Mouse (Mus musculus) kidney, embryonic 15.5 days (tissue): ENCODE results near the gene Prpf8. TPM values are rescaled to one million over a fixed set of nuclear protein-coding genes. Genes with fewer than 3 reads are reported as not detected.

Experiments used
- ATAC-seq: fragments of 200-750 bp; cut with Nextera tagmentation; replicated peaks from 2 replicates; pipeline ENCODE4 v1.8.0; 2017; ENCODE audit warnings: moderate TSS enrichment; ENCODE audit not compliant: low FRiP score
- H3K27ac ChIP-seq: fragments of 300-500 bp; sonication (generic); 2 replicates; pipeline ENCODE4 v1.5.1; 2015; ENCODE audit warnings: mild to moderate bottlenecking, inconsistent platforms
- H3K27me3 ChIP-seq: fragments of 300-500 bp; sonication (generic); 2 replicates; pipeline ENCODE4 v1.6.1; 2015; ENCODE audit warnings: inconsistent platforms
- H3K36me3 ChIP-seq: fragments of 300-500 bp; sonication (generic); 2 replicates; pipeline ENCODE4 v1.6.1; 2015; ENCODE audit warnings: inconsistent platforms
- H3K4me1 ChIP-seq: fragments of 300-500 bp; sonication (generic); 2 replicates; pipeline ENCODE4 v1.6.1; 2015; ENCODE audit warnings: inconsistent platforms
- H3K4me2 ChIP-seq: fragments of 300-500 bp; sonication (generic); 2 replicates; pipeline ENCODE4 v1.6.1; 2015; ENCODE audit warnings: moderate library complexity, mild to moderate bottlenecking, inconsistent platforms
- H3K4me3 ChIP-seq: fragments of 300-500 bp; sonication (generic); replicated peaks from 2 replicates; pipeline ENCODE4 v1.5.1; 2015; ENCODE audit warnings: mild to moderate bottlenecking, inconsistent platforms
- H3K9ac ChIP-seq: fragments of 300-500 bp; sonication (generic); 2 replicates; pipeline ENCODE4 v1.6.1; 2015; ENCODE audit warnings: mild to moderate bottlenecking, inconsistent platforms
- H3K9me3 ChIP-seq: fragments of 300-500 bp; sonication (generic); replicated peaks from 2 replicates; pipeline ENCODE4 v1.6.1; 2016; ENCODE audit warnings: inconsistent platforms
- WGBS: fragments of 180-500 bp; shearing (Covaris S2); methylation state at CpG from one replicate; pipeline ENCODE4 v1.1.7; 2015; ENCODE audit warnings: mixed read lengths; 5-methylcytosine and 5-hydroxymethylcytosine counted together
- polyA plus RNA-seq: library from polyadenylated mRNA; unstranded; fragments of >200 nt; fragmentation: Nextera tagmentation; extraction: Ambion mirVana; gene quantifications from 2 replicates; pipeline ENCODE4 v1.2.1, GENCODE M21; 2015

Gene Prpf8
- polyA plus RNA-seq, 1 experiment from 2014 or later = 61.7 TPM

DNA sequence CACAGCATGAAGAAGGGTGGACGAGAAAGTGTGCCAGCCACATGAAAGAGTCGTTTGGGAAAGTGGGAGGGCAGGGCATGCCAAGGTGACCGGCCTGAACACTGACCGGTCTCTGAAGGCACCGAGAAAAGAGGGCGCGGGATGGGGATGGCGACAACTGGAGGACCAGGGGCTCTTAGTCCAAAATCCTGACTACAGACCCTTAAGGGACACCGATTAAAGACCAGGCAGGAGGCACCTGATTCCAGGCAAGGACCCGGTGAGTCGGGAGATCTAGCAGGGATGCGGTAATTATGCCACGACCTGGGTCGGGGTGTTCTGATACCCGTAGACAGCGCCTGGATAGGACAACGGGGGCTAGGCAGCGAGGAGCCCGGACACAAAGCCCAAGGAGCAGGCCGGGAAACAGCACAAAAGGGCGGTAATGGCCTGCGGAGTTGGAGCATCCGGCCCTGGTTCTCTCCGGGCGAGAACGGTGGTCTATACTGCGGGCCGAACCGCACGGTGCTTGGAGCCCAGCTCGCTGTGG is 44.3 kb downstream of the Prpf8 start:
- ATAC-seq = peak; percentile 9; the same call in 1 of the 2 replicates
- Histone ChIP-seq H3K27me3 (no peaks in the 10 kb centered on the region), H3K4me2 (peak overlapping the region; percentile 98), H3K9me3 (no peaks in the 10 kb centered on the region), H3K4me1 (peaks cover 40% of the 10 kb centered on the region), H3K9ac (peak overlapping the region; percentile 65), H3K4me3 (peak overlapping the region; percentile 72), H3K27ac (peak overlapping the region; percentile 94), H3K36me3 (no peaks in the 10 kb centered on the region)
- under 1% methylated on average over 31 of the region's 31 CpGs for WGBS

DNA sequence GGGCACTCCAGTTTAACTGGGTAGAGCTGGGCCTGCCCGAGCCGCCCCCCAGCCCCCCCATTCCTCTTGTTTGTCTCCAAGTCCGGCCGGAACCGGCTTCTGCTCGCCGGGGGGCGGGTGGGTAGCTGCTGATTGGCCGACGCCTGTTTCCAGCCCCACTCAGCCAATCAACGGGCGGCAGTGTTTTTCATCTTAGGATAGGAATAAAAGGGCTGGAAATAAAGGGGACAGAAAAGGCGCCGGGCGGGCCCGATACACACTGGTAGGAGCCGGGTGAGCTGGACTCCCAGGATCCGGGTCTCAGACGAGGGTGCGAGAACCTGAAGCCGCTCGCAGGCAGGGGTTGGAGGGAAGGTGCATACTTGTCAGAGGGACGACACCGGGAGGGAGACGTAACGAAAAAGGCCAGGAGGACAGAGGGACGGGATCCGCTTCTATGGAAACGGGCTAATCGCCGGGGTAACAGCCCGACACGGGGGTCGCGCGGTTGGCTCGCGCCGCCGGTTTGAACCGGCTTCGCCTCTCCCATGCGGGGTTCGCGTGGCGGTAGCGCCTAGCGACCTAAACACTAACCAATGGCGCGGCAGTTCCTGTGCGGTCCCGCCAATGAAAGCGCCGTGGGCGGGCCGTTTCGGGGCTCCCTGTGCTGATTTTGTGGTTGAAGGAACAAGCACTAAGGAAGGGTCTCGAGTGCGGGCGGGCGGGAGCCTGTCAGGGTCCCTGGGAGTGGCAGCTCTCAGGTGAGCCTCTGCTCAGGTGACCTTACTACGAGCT is 45.0 kb downstream of the Prpf8 start, which contains the start of gene Slc43a2:
Slc43a2 (plus strand) TSS at position 226 of the 774 bp plus-strand sequence.
- H3K27me3 ChIP-seq = no peaks in the 10 kb centered on the region
- WGBS = under 1% methylated on average over 62 of the region's 62 CpGs
- no peaks in the 10 kb centered on the region for H3K9me3 ChIP-seq
- peaks cover 39% of the 10 kb centered on the region for H3K4me1 ChIP-seq
- H3K4me3 ChIP-seq = peak within 1 kb of the TSS; percentile 72
- H3K27ac ChIP-seq = peak within 1 kb of the TSS; percentile 94
- no peaks in the 10 kb centered on the region for H3K36me3 ChIP-seq
- peak; percentile 94 for ATAC-seq
- H3K9ac ChIP-seq = peak within 1 kb of the TSS; percentile 65
- H3K4me2 ChIP-seq = peak within 1 kb of the TSS; percentile 98

DNA sequence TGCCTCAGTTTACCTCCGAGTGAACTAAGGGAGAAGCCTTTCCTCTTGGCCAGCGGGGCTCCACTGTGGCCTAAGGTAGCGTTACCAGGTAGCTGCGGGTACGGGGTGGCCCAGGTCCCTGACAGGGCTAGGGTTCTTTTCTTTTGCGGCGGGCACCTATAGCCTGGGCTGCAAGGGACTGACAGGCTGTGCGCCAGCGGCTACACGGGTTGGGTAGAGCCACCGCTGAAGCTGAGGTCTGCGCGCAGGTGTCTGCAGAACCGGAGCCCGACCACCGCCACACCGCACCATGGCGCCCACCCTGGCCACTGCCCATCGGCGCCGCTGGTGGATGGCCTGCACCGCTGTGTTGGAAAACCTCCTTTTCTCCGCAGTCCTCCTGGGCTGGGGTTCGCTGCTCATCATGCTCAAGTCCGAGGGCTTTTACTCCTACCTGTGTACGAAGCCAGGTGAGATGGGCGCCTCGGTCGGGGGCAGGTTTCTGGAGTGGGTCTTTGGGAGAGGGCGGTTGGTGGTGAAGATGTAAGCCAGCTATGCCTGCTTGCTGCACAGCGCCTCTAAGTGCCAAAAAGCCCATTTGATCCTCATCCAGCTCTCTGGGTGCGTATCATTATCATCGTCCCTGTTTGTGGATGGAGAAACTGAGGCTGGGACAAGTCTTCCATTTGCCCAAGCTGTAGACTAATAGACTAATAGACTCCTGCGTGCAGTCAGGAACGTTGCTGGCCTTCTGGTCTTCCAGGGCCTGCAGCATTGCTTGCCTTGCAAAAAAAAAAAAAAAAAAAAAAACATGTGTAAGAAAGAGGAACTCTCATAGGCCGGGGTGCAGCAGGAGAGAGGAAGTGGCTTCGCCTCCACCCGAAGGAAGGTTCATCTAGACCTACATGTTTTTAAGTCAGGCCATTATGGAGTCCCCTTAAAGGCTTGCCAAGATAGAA is 46.0 kb downstream of the Prpf8 start:
- 13% methylated on average over 38 of the region's 38 CpGs for WGBS
- ATAC-seq = peak; percentile 2; the same call in 1 of the 2 replicates
- H3K9me3 ChIP-seq = no peaks in the 10 kb centered on the region

DNA sequence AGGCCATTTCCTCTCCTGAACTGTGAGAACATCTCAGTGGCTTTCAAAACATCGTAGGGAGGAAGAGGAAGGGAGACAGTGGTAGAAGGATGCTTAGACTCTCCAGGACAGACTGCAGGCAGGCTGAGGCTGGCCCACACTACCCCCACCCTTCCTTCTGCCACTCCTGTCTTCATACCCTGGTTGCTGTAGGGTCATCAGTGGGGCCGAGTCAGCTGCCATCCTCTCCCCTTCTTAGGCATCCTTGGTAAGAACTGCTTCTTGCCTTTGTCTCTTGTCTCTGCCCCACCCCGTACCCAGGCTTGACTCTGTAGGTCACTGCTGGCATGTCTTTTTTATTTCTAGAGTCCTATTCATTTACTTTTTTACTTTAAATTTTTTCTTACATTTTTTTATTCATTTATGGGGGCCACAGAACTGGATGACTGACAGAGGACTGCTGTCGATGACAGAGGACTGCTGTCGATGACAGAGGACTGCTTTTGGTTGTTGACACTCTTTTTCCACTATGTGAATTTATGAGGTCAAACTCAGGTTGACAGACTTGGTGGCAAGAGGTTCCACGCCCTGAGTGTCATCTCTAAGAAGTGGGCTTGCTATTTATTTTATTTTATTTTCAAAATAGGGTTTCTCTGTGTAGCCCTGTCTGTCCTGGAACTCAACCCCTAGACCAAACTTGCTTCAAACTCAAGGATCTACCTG is 46.8 kb downstream of the Prpf8 start:
- H3K4me3 ChIP-seq = peak overlapping the region; percentile 72; the same call in 1 of the 2 replicates
- peak overlapping the region; percentile 98 for H3K4me2 ChIP-seq
- H3K9ac ChIP-seq = no peak overlapping the region
- no peaks in the 10 kb centered on the region for H3K36me3 ChIP-seq
- no peaks in the 10 kb centered on the region for H3K27me3 ChIP-seq
- H3K27ac ChIP-seq = no peak overlapping the region
- no peaks in the 10 kb centered on the region for H3K9me3 ChIP-seq
- ATAC-seq = no peak
- peaks cover 47% of the 10 kb centered on the region for H3K4me1 ChIP-seq
- WGBS = 68% methylated on average over 6 of the region's 6 CpGs

More for the DNA sequence above, 46.0 kb downstream of the Prpf8 start:
- H3K4me2 ChIP-seq = peak overlapping the region; percentile 98
- H3K27me3 ChIP-seq = no peaks in the 10 kb centered on the region
- H3K4me1 ChIP-seq = peaks cover 39% of the 10 kb centered on the region
- H3K36me3 ChIP-seq = no peaks in the 10 kb centered on the region
- H3K27ac ChIP-seq = peak overlapping the region; percentile 9; the same call in 1 of the 2 replicates
- H3K4me3 ChIP-seq = peak overlapping the region; percentile 72
- H3K9ac ChIP-seq = peak overlapping the region; percentile 65

- no peak overlapping the region for H3K4me3 ChIP-seq
- H3K9ac ChIP-seq = no peak overlapping the region
- no peaks in the 10 kb centered on the region for H3K36me3 ChIP-seq
- no peak for ATAC-seq
- peaks cover 53% of the 10 kb centered on the region for H3K4me1 ChIP-seq
- 36% methylated on average over 4 of the region's 4 CpGs for WGBS
- no peaks in the 10 kb centered on the region for H3K9me3 ChIP-seq
- peak overlapping the region; percentile 72 for H3K27ac ChIP-seq
- peak overlapping the region; percentile 29 for H3K4me2 ChIP-seq
- no peaks in the 10 kb centered on the region for H3K27me3 ChIP-seq
Observed at GRCm38 (mm10) chr11:75534286-75535033, 47.8 kb downstream of the Prpf8 start.

GRCm38 (mm10) chr11:75535106-75535795 is 48.6 kb downstream of the Prpf8 start:
- Histone ChIP-seq H3K27me3 (no peaks in the 10 kb centered on the region), H3K4me1 (peaks cover 55% of the 10 kb centered on the region), H3K4me3 (no peak overlapping the region), H3K36me3 (no peaks in the 10 kb centered on the region), H3K9ac (no peak overlapping the region), H3K4me2 (peak overlapping the region; percentile 29), H3K27ac (peak overlapping the region; percentile 66), H3K9me3 (no peaks in the 10 kb centered on the region)
- ATAC-seq = no peak
- WGBS = 20% methylated on average over 13 of the region's 13 CpGs

- no peak overlapping the region for H3K4me3 ChIP-seq
- H3K36me3 ChIP-seq = no peaks in the 10 kb centered on the region
- H3K27ac ChIP-seq = no peak overlapping the region
- no peaks in the 10 kb centered on the region for H3K27me3 ChIP-seq
- H3K9me3 ChIP-seq = no peaks in the 10 kb centered on the region
- no peak overlapping the region for H3K9ac ChIP-seq
- H3K4me1 ChIP-seq = peaks cover 62% of the 10 kb centered on the region
- H3K4me2 ChIP-seq = no peak overlapping the region
- WGBS = 93% methylated on average over 12 of the region's 12 CpGs
- no peak for ATAC-seq
Observed at GRCm38 (mm10) chr11:75536255-75537024, 49.8 kb downstream of the Prpf8 start.

DNA sequence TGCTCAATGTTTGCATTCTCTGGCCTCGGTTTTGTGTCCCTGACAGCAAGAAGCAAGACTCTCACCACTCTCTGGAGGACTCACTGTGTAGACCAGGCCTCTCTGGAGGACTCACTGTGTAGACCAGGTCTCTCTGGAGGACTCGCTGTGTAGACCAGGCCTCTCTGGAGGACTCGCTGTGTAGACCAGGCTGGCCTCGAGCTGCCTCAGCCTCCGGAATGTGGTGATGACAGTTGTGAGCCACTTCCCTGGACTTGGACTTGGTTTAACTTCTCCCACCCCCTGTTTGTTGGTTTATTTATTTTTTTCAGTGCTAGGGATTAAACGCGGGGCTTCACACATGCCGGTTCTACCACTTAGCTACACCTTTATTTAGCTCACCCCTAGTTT is 50.4 kb downstream of the Prpf8 start:
- no peaks in the 10 kb centered on the region for H3K9me3 ChIP-seq
- peaks cover 62% of the 10 kb centered on the region for H3K4me1 ChIP-seq
- no peak for ATAC-seq
- H3K27ac ChIP-seq = no peak overlapping the region
- H3K27me3 ChIP-seq = no peaks in the 10 kb centered on the region
- H3K4me2 ChIP-seq = no peak overlapping the region
- WGBS = 89% methylated on average over 8 of the region's 8 CpGs
- no peak overlapping the region for H3K4me3 ChIP-seq
- H3K9ac ChIP-seq = no peak overlapping the region
- H3K36me3 ChIP-seq = no peaks in the 10 kb centered on the region

DNA sequence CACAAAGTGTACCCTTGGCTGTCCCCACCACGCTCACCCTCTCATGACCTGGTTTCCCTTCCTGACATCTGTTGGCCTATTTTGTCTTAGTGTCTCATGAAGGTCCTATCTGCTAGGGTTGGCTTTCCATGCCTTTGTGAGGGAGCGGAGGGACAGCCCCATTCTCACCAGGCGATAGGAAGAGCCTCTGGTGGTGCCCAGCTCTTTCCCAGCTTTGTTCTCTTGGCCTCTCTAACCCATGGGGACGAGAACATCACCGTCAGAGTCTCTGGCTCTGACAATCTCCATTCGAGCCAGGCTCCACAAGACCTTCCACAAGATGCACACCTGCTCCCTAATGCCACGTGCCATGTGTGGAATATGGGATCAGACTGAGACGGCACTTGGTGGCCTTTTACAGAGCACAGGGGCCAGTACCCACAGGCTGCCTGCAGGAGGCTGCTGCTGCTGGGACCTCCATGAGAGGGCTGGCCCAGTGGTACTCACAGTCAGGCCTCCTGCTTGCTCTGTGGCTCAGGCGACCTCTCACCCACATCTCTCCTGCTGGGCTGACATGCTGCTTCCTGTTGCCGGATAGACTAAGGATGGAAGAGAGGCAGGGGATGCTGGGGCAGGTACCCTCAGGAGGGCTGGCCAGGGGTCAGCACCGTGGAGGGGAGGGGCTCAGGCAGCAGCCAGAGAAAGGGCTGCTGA is 51.0 kb downstream of the Prpf8 start:
- H3K4me2 ChIP-seq = no peak overlapping the region
- peaks cover 56% of the 10 kb centered on the region for H3K4me1 ChIP-seq
- no peak overlapping the region for H3K9ac ChIP-seq
- H3K36me3 ChIP-seq = no peaks in the 10 kb centered on the region
- peak overlapping the region; percentile 57 for H3K27ac ChIP-seq
- no peaks in the 10 kb centered on the region for H3K27me3 ChIP-seq
- WGBS = 54% methylated on average over 11 of the region's 11 CpGs
- ATAC-seq = 0 out of 2 replicates have a peak, but pooled peaks have one; percentile 44
- H3K9me3 ChIP-seq = no peaks in the 10 kb centered on the region
- no peak overlapping the region for H3K4me3 ChIP-seq
